Mouse (Mus musculus) retina, postnatal 7 days (tissue): ENCODE results near the gene Unk.

Experiments
- DNase-seq: peaks from one replicate; pipeline ENCODE4 v3.0.0-alpha.2; 2012; ENCODE audit warnings: low read depth, low spot score

Gene Unk

GRCm38 (mm10) chr11:116029086-116029865 is 846 bp upstream of the Unk start:
- DNase-seq: no peak

- no peak for DNase-seq
Observed at GRCm38 (mm10) chr11:116030898-116031845, 1.1 kb downstream of the Unk start.

- DNase-seq: no peak
Observed at GRCm38 (mm10) chr11:116034584-116034983, 4.5 kb downstream of the Unk start.

- no peak for DNase-seq
Observed at GRCm38 (mm10) chr11:116036671-116037070, 6.5 kb downstream of the Unk start.

GRCm38 (mm10) chr11:116037826-116038225 is 7.7 kb downstream of the Unk start:
- no peak for DNase-seq

- no peak for DNase-seq
Observed at GRCm38 (mm10) chr11:116040593-116040992, 10.5 kb downstream of the Unk start.

- DNase-seq: no peak
Observed at GRCm38 (mm10) chr11:116041833-116042232, 11.7 kb downstream of the Unk start.

GRCm38 (mm10) chr11:116042372-116043138 is 12.4 kb downstream of the Unk start:
- no peak for DNase-seq

- no peak for DNase-seq
Observed at GRCm38 (mm10) chr11:116043286-116043685, 13.2 kb downstream of the Unk start.

GRCm38 (mm10) chr11:116045173-116045572 is 15.1 kb downstream of the Unk start:
- DNase-seq: no peak

GRCm38 (mm10) chr11:116049610-116050009 is 19.5 kb downstream of the Unk start:
- DNase-seq: no peak

GRCm38 (mm10) chr11:116050196-116050595 is 20.1 kb downstream of the Unk start:
- no peak for DNase-seq

GRCm38 (mm10) chr11:116053510-116054229 is 23.5 kb downstream of the Unk start:
- no peak for DNase-seq

GRCm38 (mm10) chr11:116055873-116056272 is 25.8 kb downstream of the Unk start:
- no peak for DNase-seq

GRCm38 (mm10) chr11:116057237-116057881 is 27.2 kb downstream of the Unk start:
- DNase-seq: no peak

GRCm38 (mm10) chr11:116058022-116058614 is 28.0 kb downstream of the Unk start:
- DNase-seq: no peak

GRCm38 (mm10) chr11:116058868-116059690 is 29.0 kb downstream of the Unk start:
- no peak for DNase-seq

GRCm38 (mm10) chr11:116059691-116060025 is 29.5 kb downstream of the Unk start:
- no peak for DNase-seq

GRCm38 (mm10) chr11:116060596-116060995 is 30.5 kb downstream of the Unk start:
- no peak for DNase-seq
